Mouse (Mus musculus) C2C12 (cell line): ENCODE measurements around the gene Il9r.

ENCODE experiments used
- CTCF ChIP-seq: IDR thresholded peaks from one replicate; pipeline ENCODE4 v1.5.1; 2011; ENCODE audit not compliant: control insufficient read depth, insufficient read depth, insufficient read length
- MYOG ChIP-seq: IDR thresholded peaks from one replicate; pipeline ENCODE4 v1.6.1; 2011; ENCODE audit not compliant: control insufficient read depth, insufficient read length; ENCODE audit errors: extremely low read depth
- USF1 ChIP-seq: IDR thresholded peaks from one replicate; pipeline ENCODE4 v1.6.1; 2011; ENCODE audit warnings: low read depth, mild to moderate bottlenecking, control low read depth, moderate library complexity

- TF ChIP-seq CTCF (peak; percentile 2), MYOG (no peak), USF1 (no peak)
Observed at GRCm38 (mm10) chr11:32216851-32217250, 16.8 kb upstream of the Il9r start.
